Mouse (Mus musculus): Measurements from ENCODE around the gene Carmil2. TPM values are rescaled to one million over a fixed set of nuclear protein-coding genes. Genes with fewer than 3 reads are reported as not detected.

Gene Carmil2
- total and polyA plus RNA-seq, 3 experiments: 2.0 to 33.2 (median 7.6) TPM

- H3K79me2 ChIP-seq (replicated peaks; ENCODE audit: control insufficient read depth, extremely low read depth, insufficient read depth, poor library complexity, severe bottlenecking): no peaks in the 10 kb centered on the region
- H3K4me2 ChIP-seq (ENCODE audit: insufficient read depth, low read depth, poor library complexity, severe bottlenecking): no peak overlapping the region
- DNase-seq (ENCODE audit: extremely low read depth): no peak
- peaks cover 0 to 21% of the 10 kb centered on the region in 2 experiments for H3K36me3 ChIP-seq (replicated peaks in 1 of 2; ENCODE audit: control insufficient read depth in 1 of 2, insufficient read depth in 1 of 2, low read length in 1 of 2)
- TF ChIP-seq MAX (IDR thresholded peaks at IDR 0.05; ENCODE audit: low read length) (no peak), POLR2AphosphoS2 (IDR thresholded peaks at IDR 0.05; ENCODE audit: low read depth, low read length) (no peak), ZMIZ1 (IDR thresholded peaks at IDR 0.05; ENCODE audit: low read depth, low read length) (no peak), CTCF (conservative IDR thresholded peaks at IDR 0.05 in 1 of 2, IDR thresholded peaks at IDR 0.05 in 1 of 2; ENCODE audit: low read depth in 2 of 2, low read length in 2 of 2) (no peak), SMC3 (IDR thresholded peaks at IDR 0.05; ENCODE audit: low read depth, low read length) (no peak), MXI1 (IDR thresholded peaks at IDR 0.05; ENCODE audit: low read depth, low read length) (no peak), USF2 (conservative IDR thresholded peaks at IDR 0.05; ENCODE audit: low read depth, low read length) (no peak), USF1 (IDR thresholded peaks at IDR 0.05; ENCODE audit: low read depth, low read length) (no peak), NRF1 (IDR thresholded peaks at IDR 0.05; ENCODE audit: low read depth, low read length) (no peak), EP300 (IDR thresholded peaks at IDR 0.05; ENCODE audit: low read length) (no peak), ZNF384 (IDR thresholded peaks at IDR 0.05; ENCODE audit: low read depth, low read length) (no peak), NELFE (IDR thresholded peaks at IDR 0.05; ENCODE audit: low read depth, low read length) (no peak), SIN3A (IDR thresholded peaks at IDR 0.05; ENCODE audit: low read length) (no peak), GABPA (IDR thresholded peaks at IDR 0.05; ENCODE audit: insufficient replicate concordance, low read depth, low read length) (no peak), RCOR1 (conservative IDR thresholded peaks at IDR 0.05; ENCODE audit: low read depth, low read length) (no peak), POLR2A (IDR thresholded peaks at IDR 0.05; ENCODE audit: low read depth, low read length) (no peak), MEF2A (IDR thresholded peaks at IDR 0.05; ENCODE audit: borderline replicate concordance, low read depth, low read length) (no peak), JUN (IDR thresholded peaks at IDR 0.05; ENCODE audit: insufficient read depth, low read depth, low read length) (no peak), MYC (IDR thresholded peaks at IDR 0.05; ENCODE audit: low read depth, low read length) (no peak), ELF1 (IDR thresholded peaks at IDR 0.05; ENCODE audit: low read depth, low read length) (no peak)
- no peak overlapping the region for H3K4me3 ChIP-seq (replicated peaks in 1 of 3; ENCODE audit: low read depth in 2 of 3, low read length in 2 of 3, poor library complexity in 1 of 3)
- H3K9ac ChIP-seq (ENCODE audit: insufficient read depth, low read depth): no peak overlapping the region
- no peaks in the 10 kb centered on the region for H3K4me1 ChIP-seq (ENCODE audit: control insufficient read depth in 1 of 2, insufficient read depth in 2 of 2)
- no peaks in the 10 kb centered on the region for H3K27me3 ChIP-seq (replicated peaks)
- dilution Hi-C loops (cut with MboI; ENCODE audit: extremely low pct_ligation_motif_present, extremely low pct_unique_long_range_greater_than_20kb, low sequenced_read_pairs) (no loop called here), in situ Hi-C loops (cut with MboI; ENCODE audit: low pct_ligation_motif_present, low pct_unique_long_range_greater_than_20kb, low sequenced_read_pairs) (loop anchor here (25.0 kb wide), 1 partner anchor 318 kb away; no protein-coding TSS in a partner anchor)
- H3K27ac ChIP-seq (ENCODE audit: insufficient read depth, low read depth): no peak overlapping the region
- H3K9me3 ChIP-seq (replicated peaks; ENCODE audit: low read length): no peaks in the 10 kb centered on the region
Observed at GRCm38 (mm10) chr8:105719637-105720036, 33.6 kb downstream of the Carmil2 start.

GRCm38 (mm10) chr8:105722861-105723260 is 36.8 kb downstream of the Carmil2 start:
- Histone ChIP-seq H3K27ac (ENCODE audit: insufficient read depth, low read depth) (no peak overlapping the region), H3K4me2 (ENCODE audit: insufficient read depth, low read depth, poor library complexity, severe bottlenecking) (no peak overlapping the region), H3K4me3 (replicated peaks in 1 of 3; ENCODE audit: low read depth in 2 of 3, low read length in 2 of 3, poor library complexity in 1 of 3) (no peak overlapping the region), H3K79me2 (replicated peaks; ENCODE audit: control insufficient read depth, extremely low read depth, insufficient read depth, poor library complexity, severe bottlenecking) (no peaks in the 10 kb centered on the region), H3K9me3 (replicated peaks; ENCODE audit: low read length) (no peaks in the 10 kb centered on the region), H3K4me1 (ENCODE audit: control insufficient read depth in 1 of 2, insufficient read depth in 2 of 2) (no peaks in the 10 kb centered on the region), H3K36me3 (replicated peaks in 1 of 2; ENCODE audit: control insufficient read depth in 1 of 2, insufficient read depth in 1 of 2, low read length in 1 of 2) (peaks cover 3 to 26% of the 10 kb centered on the region in 2 experiments), H3K9ac (ENCODE audit: insufficient read depth, low read depth) (no peak overlapping the region), H3K27me3 (replicated peaks) (no peaks in the 10 kb centered on the region)
- TF ChIP-seq SMC3 (IDR thresholded peaks at IDR 0.05; ENCODE audit: low read depth, low read length) (no peak), MEF2A (IDR thresholded peaks at IDR 0.05; ENCODE audit: borderline replicate concordance, low read depth, low read length) (no peak), E2F4 (IDR thresholded peaks at IDR 0.05; ENCODE audit: insufficient replicate concordance, low read depth, low read length) (no peak), MAFK (IDR thresholded peaks at IDR 0.05; ENCODE audit: insufficient replicate concordance, low read length) (no peak), JUND (conservative IDR thresholded peaks at IDR 0.05; ENCODE audit: low read depth, low read length) (no peak), EP300 (IDR thresholded peaks at IDR 0.05; ENCODE audit: low read length) (no peak), CHD1 (IDR thresholded peaks at IDR 0.05; ENCODE audit: low read depth, low read length) (no peak), MAZ (IDR thresholded peaks at IDR 0.05; ENCODE audit: low read depth, low read length) (no peak), NELFE (IDR thresholded peaks at IDR 0.05; ENCODE audit: low read depth, low read length) (no peak), ELF1 (IDR thresholded peaks at IDR 0.05; ENCODE audit: low read depth, low read length) (no peak), USF2 (conservative IDR thresholded peaks at IDR 0.05; ENCODE audit: low read depth, low read length) (no peak), RAD21 (IDR thresholded peaks at IDR 0.05; ENCODE audit: low read depth, low read length) (no peak), NRF1 (IDR thresholded peaks at IDR 0.05; ENCODE audit: low read depth, low read length) (no peak), POLR2AphosphoS2 (IDR thresholded peaks at IDR 0.05; ENCODE audit: low read depth, low read length) (no peak), HCFC1 (IDR thresholded peaks at IDR 0.05; ENCODE audit: low read depth, low read length) (no peak), ZNF384 (IDR thresholded peaks at IDR 0.05; ENCODE audit: low read depth, low read length) (no peak), TCF12 (IDR thresholded peaks at IDR 0.05; ENCODE audit: low read depth, low read length) (no peak), USF1 (IDR thresholded peaks at IDR 0.05; ENCODE audit: low read depth, low read length) (no peak), GABPA (IDR thresholded peaks at IDR 0.05; ENCODE audit: insufficient replicate concordance, low read depth, low read length) (no peak), UBTF (IDR thresholded peaks at IDR 0.05; ENCODE audit: low read depth, low read length) (no peak)
- dilution Hi-C loops (cut with MboI; ENCODE audit: extremely low pct_ligation_motif_present, extremely low pct_unique_long_range_greater_than_20kb, low sequenced_read_pairs) (no loop called here), in situ Hi-C loops (cut with MboI; ENCODE audit: low pct_ligation_motif_present, low pct_unique_long_range_greater_than_20kb, low sequenced_read_pairs) (loop anchor here (25.0 kb wide), 1 partner anchor 314 kb away; no protein-coding TSS in a partner anchor)
- no peak for DNase-seq (ENCODE audit: extremely low read depth)
